Mouse (Mus musculus) fibroblast of lung, adult 2 months (primary cell): ENCODE measurements around the gene Olfr819.
"Not testable (repeated sequence)": the region's sequence is repeated elsewhere in the genome, so short reads cannot be mapped to it uniquely, and the experiment has no call there.

Experiments
- DNase-seq: peaks from one replicate; pipeline ENCODE4 v3.0.0-alpha.2; 2011; ENCODE audit warnings: low read depth

Gene Olfr819

GRCm38 (mm10) chr10:129967166-129967565, at the start of gene Olfr819:
Gene Olfr819 (minus strand): TSS chr10:129967266.
- not testable (repeated sequence) for DNase-seq

GRCm38 (mm10) chr10:130012321-130012720, 45.3 kb upstream of the Olfr819 start, which contains the start of gene Olfr820:
Gene Olfr820 (plus strand): TSS chr10:130012621.
- DNase-seq = no peak

- not testable (repeated sequence) for DNase-seq
Observed at GRCm38 (mm10) chr10:130005366-130005765, 38.3 kb upstream of the Olfr819 start.

DNA sequence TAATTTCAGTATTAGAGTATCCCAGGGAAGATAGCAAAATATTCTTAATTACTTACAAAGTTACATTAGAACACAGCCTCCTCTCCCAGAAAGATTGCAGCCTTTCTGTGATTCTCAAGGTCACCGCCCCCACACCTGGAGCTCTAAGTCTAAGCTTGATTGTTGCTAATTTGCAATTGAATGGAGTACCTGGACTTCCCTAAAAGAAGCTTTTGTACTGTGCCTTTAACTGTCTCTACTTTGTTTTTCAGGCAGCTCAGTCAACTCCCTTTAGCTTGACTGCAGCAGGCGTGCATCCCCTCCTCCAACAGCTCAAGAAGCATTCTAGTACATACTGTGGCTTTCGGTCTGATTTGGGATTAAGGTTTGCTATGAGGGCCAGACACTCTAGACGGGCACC, 37.0 kb upstream of the Olfr819 start:
- not testable (repeated sequence) for DNase-seq

- not testable (repeated sequence) for DNase-seq
Observed at GRCm38 (mm10) chr10:129984962-129985361, 17.9 kb upstream of the Olfr819 start, which contains the start of gene Gm10310. Gene Gm10310 (minus strand): TSS chr10:129985062.

DNA sequence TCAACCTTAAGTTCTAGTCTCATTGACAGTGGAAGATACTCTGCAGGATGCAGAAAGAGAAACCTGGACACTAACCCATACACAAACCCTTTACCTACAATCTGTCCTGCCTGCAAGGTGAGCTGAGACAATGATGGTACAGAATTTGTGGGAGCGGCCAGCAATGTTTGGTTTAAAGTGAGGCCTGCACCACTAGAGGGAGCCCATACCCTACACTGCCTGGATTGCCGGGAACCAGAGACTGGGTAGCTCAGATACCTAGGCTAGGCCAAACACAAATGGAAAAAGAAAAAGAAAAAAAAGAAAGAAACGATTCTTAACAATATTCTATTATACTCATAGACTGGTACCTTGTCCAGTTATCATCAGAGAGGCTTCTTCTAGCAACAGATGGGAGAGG, 14.8 kb upstream of the Olfr819 start:
- not testable (repeated sequence) for DNase-seq

DNA sequence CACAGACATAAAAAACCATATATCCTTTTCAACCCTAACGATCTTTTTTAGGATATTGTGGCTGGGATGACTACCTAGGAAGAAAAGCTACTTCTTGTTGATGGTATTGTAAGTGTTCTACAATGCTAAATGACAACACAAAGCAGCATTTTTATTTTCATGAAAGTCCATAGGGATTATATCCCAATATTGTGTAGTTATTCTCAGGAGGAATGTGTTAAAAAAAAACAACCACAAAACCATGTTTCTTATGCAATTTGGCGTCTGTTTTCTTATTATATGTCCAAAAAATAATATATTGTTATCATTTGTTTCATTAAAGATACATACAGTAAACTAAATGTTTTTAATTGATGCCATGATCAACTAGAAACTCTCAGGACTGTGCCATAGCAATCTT, 9.0 kb upstream of the Olfr819 start, which contains the start of gene Olfr247:
Gene Olfr247 (minus strand): TSS at position 101 of the 400 bp plus-strand sequence.
- DNase-seq = not testable (repeated sequence)

DNA sequence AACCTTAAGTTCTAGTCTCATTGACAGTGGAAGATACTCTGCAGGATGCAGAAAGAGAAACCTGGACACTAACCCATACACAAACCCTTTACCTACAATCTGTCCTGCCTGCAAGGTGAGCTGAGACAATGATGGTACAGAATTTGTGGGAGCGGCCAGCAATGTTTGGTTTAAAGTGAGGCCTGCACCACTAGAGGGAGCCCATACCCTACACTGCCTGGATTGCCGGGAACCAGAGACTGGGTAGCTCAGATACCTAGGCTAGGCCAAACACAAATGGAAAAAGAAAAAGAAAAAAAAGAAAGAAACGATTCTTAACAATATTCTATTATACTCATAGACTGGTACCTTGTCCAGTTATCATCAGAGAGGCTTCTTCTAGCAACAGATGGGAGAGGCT, 5.9 kb upstream of the Olfr819 start:
- not testable (repeated sequence) for DNase-seq

- DNase-seq = not testable (repeated sequence)
Observed at GRCm38 (mm10) chr10:129966232-129966631, 834 bp downstream of the Olfr819 start.

GRCm38 (mm10) chr10:129949000-129949399, 18.1 kb downstream of the Olfr819 start, which contains the start of gene Olfr818:
Gene Olfr818 (minus strand): TSS chr10:129949100.
- no peak for DNase-seq

DNA sequence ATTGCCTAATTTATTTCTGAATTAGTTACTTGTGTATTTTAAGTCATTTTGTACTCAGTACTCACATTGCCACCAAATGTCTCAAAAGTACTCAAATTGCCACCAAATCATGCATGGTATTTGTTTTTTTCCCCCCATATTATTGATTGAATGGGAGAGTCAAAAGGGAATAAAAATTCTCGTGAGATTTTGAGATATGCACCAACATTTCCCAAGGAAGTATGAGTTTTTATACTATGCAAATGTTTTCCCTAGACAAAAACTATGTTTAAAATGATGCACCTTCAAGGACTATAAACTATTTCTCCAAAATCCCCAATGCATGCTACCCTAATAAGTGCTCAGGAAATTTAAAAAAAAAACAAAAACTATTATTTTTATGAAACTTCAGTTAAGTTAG, 51.6 kb downstream of the Olfr819 start, which contains the start of gene Olfr816:
Gene Olfr816 (minus strand): TSS at position 101 of the 400 bp plus-strand sequence.
- no peak for DNase-seq
